Mouse (Mus musculus) hindbrain, embryonic 14.5 days (tissue): ENCODE data around the gene Acot12. TPM values are rescaled to one million over a fixed set of nuclear protein-coding genes. Genes with fewer than 3 reads are reported as not detected.
"Not testable (repeated sequence)": the region's sequence is repeated elsewhere in the genome, so short reads cannot be mapped to it uniquely, and the experiment has no call there.

ENCODE experiments used
- ATAC-seq: fragments of 200-750 bp; cut with Nextera tagmentation; 2 replicates; pipeline ENCODE4 v1.8.0; 2017; ENCODE audit warnings: moderate number of reproducible peaks, mild to moderate bottlenecking, moderate TSS enrichment, moderate library complexity; ENCODE audit not compliant: low FRiP score
- DNase-seq: peaks from one replicate; pipeline ENCODE4 v3.0.0-alpha.2; 2015; ENCODE audit warnings: low spot score
- H3K27ac ChIP-seq: fragments of 300-500 bp; sonication (generic); 2 replicates; pipeline ENCODE4 v1.5.1; 2014; ENCODE audit warnings: mild to moderate bottlenecking, moderate library complexity
- H3K27me3 ChIP-seq: fragments of 300-500 bp; sonication (generic); 2 replicates; pipeline ENCODE4 v1.6.1; 2014; ENCODE audit warnings: mild to moderate bottlenecking, low read length, mixed read lengths; ENCODE audit not compliant: control insufficient read depth, insufficient read depth
- H3K36me3 ChIP-seq: fragments of 300-500 bp; sonication (generic); replicated peaks from 2 replicates; pipeline ENCODE4 v1.6.1; 2014; ENCODE audit not compliant: control insufficient read depth, insufficient read depth
- H3K4me1 ChIP-seq: fragments of 300-500 bp; sonication (generic); replicated peaks from 2 replicates; pipeline ENCODE4 v1.6.1; 2014; ENCODE audit warnings: antibody characterized with exemption, low read length, mixed read lengths; ENCODE audit not compliant: control insufficient read depth, insufficient read depth
- H3K4me2 ChIP-seq: fragments of 300-500 bp; sonication (generic); replicated peaks from 2 replicates; pipeline ENCODE4 v1.6.1; 2014; ENCODE audit warnings: mild to moderate bottlenecking, moderate library complexity
- H3K4me3 ChIP-seq: fragments of 300-500 bp; sonication (generic); replicated peaks from 2 replicates; pipeline ENCODE4 v1.5.1; 2014; ENCODE audit warnings: mild to moderate bottlenecking, low read length
- H3K9ac ChIP-seq: fragments of 300-500 bp; sonication (generic); 2 replicates; pipeline ENCODE4 v1.6.1; 2014
- H3K9me3 ChIP-seq: fragments of 300-500 bp; sonication (generic); 2 replicates; pipeline ENCODE4 v1.6.1; 2016; ENCODE audit warnings: low read length; ENCODE audit not compliant: control insufficient read depth
- WGBS: fragments of 180-500 bp; shearing (Covaris S2); extraction: QIAGEN DNeasy Blood & Tissue Kit; methylation state at CpG from one replicate; pipeline ENCODE4 v1.1.7; 2014; 5-methylcytosine and 5-hydroxymethylcytosine counted together
- polyA plus RNA-seq: library from polyadenylated mRNA; unstranded; fragments of >200 nt; fragmentation: Nextera tagmentation; extraction: Ambion mirVana; gene quantifications from 2 replicates; pipeline ENCODE4 v1.2.1, GENCODE M21; 2014

Gene Acot12
- polyA plus RNA-seq, 1 experiment from 2014 or later: 0.24 TPM

DNA sequence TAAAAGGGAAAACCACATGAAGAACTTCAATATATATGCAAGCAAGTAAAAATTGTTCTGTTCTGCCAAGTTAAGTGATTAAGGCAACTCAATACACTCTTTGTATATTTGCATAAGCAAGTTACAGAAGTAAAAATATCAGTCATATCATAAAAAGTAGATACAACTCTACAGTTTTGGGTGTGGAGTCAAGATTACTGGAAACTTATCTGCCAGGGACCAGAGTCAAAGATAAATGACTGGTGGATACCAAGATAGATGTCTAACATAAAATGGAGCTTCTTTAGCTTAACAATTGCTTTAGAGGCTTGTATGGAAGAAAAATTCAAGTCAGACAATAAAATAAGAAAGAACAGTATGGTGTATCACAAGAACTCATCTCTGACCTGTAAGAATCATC lies 13.4 kb downstream of the Acot12 start:
- Histone ChIP-seq H3K4me2 (no peak overlapping the region), H3K27ac (no peak overlapping the region), H3K4me3 (no peak overlapping the region), H3K9me3 (no peaks in the 10 kb centered on the region), H3K36me3 (no peaks in the 10 kb centered on the region), H3K9ac (no peak overlapping the region), H3K4me1 (no peaks in the 10 kb centered on the region), H3K27me3 (no peaks in the 10 kb centered on the region)
- DNase-seq (no peak), ATAC-seq (no peak)

DNA sequence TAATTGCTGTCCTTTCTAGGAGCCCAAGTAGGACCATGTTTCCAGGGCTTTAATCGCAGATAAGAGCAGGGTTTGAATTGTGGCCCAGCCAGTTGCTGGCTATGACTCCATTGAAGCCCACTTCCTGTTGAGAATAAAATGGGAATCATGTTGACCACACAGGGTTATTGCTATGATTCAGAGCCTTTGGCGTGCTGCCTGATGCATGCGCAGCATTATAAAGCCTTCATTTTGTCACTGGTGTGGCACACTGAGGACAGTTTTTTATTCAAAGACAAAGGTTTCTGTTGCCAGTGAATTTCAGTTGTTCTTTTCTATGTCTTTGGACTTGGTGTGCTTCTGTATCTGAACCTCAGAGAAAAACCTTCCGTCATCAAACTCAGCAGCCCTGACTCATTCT lies 14.9 kb downstream of the Acot12 start:
- H3K4me3 ChIP-seq: no peak overlapping the region
- H3K4me1 ChIP-seq: no peaks in the 10 kb centered on the region
- WGBS: 82% methylated on average over 4 of the region's 4 CpGs
- no peak overlapping the region for H3K9ac ChIP-seq
- ATAC-seq (no peak), DNase-seq (no peak)
- no peaks in the 10 kb centered on the region for H3K9me3 ChIP-seq
- H3K4me2 ChIP-seq: no peak overlapping the region
- no peaks in the 10 kb centered on the region for H3K27me3 ChIP-seq
- H3K27ac ChIP-seq: no peak overlapping the region
- no peaks in the 10 kb centered on the region for H3K36me3 ChIP-seq

DNA sequence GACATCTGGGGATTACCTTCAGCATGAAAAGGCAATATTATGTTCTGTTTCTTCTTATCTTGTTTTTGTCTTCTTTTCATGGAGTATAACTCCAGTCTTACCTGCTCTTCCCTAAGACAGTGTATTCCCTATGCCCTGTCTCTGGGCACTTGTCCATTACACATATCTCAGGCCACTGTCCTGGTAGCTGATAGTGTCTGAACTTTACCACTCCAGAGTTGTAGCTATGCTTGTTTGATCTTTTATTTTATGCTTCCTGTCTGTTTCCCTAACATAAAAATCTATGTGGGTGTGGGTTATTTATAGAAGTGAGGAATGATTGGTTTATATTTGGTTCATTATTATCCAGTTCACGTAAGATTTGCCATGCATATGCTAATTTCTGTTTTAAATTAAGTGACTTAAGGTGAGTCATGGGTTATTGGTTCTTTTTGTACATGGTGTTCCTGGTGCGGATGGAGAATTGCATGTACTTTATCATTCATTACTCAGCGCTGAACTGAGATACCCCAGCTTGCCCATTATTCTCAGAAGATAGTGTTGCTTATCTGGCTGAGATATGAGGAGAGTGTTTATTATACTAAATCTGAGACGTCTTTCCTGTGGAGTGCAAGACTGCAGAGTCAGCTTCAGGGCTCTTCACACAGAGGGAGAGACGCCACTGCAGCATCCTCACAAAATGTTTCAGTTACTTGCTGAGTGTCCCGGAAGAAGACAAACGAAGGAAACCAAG lies 17.2 kb downstream of the Acot12 start:
- no peaks in the 10 kb centered on the region for H3K4me1 ChIP-seq
- no peak for ATAC-seq
- no peak overlapping the region for H3K4me3 ChIP-seq
- H3K9ac ChIP-seq: no peak overlapping the region
- WGBS: 81% methylated on average over 7 of the region's 7 CpGs
- no peaks in the 10 kb centered on the region for H3K9me3 ChIP-seq
- no peak overlapping the region for H3K27ac ChIP-seq
- H3K4me2 ChIP-seq: no peak overlapping the region
- no peaks in the 10 kb centered on the region for H3K36me3 ChIP-seq
- DNase-seq: no peak
- no peaks in the 10 kb centered on the region for H3K27me3 ChIP-seq

DNA sequence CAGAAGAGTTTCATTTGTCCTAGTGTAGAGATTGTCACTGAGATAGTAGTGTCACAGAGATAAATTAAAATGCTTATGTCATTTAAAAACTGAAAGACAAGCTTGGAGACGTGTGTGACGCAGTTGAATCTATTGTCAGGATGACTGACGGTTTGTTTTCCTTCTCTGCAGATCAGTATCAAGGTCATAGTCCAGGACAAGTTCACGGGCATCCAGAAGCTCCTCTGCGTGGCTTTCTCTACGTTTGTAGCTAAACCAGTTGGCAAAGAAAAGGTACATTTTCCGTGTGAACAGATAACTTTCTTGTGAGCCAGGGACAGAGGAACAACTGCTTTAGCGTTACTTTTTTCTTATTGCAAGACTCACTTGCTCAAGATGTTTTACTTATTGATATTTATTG lies 18.5 kb downstream of the Acot12 start:
- Histone ChIP-seq H3K4me1 (no peaks in the 10 kb centered on the region), H3K36me3 (no peaks in the 10 kb centered on the region), H3K9ac (no peak overlapping the region), H3K9me3 (no peaks in the 10 kb centered on the region), H3K27me3 (no peaks in the 10 kb centered on the region), H3K4me3 (no peak overlapping the region), H3K27ac (no peak overlapping the region), H3K4me2 (no peak overlapping the region)
- ATAC-seq (no peak), DNase-seq (no peak)
- 77% methylated on average over 8 of the region's 8 CpGs for WGBS

- H3K9ac ChIP-seq: no peak overlapping the region
- H3K27ac ChIP-seq: no peak overlapping the region
- WGBS: 93% methylated on average over 8 of the region's 8 CpGs
- H3K36me3 ChIP-seq: no peaks in the 10 kb centered on the region
- no peaks in the 10 kb centered on the region for H3K9me3 ChIP-seq
- H3K4me2 ChIP-seq: no peak overlapping the region
- H3K27me3 ChIP-seq: no peaks in the 10 kb centered on the region
- ATAC-seq: no peak
- H3K4me3 ChIP-seq: no peak overlapping the region
- DNase-seq: no peak
- no peaks in the 10 kb centered on the region for H3K4me1 ChIP-seq
Measured at GRCm38 (mm10) chr13:91760302-91761050, 19.2 kb downstream of the Acot12 start.

DNA sequence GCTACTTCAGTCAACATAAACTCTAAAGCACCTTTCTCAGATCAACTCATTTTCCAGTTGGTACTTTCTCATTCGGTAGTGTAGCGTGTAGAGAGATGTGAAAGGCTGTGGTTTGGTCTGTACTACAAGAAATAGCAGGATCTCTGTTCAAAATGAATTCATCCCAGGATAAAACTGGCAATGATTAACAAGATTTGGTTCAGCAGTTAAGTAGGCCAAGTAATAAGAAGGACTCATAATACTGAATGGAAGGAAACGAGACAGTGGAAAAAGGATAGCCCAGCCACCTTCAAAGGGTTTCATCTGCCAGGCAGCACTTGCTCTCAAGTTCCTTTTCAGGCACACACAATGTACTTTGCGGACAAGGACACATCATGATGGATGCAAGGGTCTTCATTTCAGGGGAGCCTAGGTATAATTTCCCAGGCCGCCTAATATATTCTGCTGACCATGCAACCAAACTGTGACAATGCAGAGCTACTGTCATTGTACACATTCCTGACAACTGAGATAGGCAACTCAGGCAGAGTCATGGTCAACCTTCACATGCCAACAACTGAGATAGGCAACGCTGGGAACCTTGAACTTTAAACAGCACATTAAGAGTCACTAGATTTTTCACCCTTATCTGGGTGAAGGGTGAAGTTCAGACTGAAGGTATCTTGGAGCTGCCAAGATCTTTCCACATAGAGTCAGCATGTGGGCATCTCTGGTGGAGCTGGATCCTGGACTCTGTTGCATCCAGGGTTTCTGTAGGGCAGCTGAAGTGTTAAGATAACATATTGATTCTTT lies 20.5 kb downstream of the Acot12 start:
- 95% methylated on average over 6 of the region's 6 CpGs for WGBS
- Histone ChIP-seq H3K27me3 (no peaks in the 10 kb centered on the region), H3K9ac (no peak overlapping the region), H3K9me3 (no peaks in the 10 kb centered on the region), H3K4me3 (no peak overlapping the region), H3K4me2 (no peak overlapping the region), H3K27ac (no peak overlapping the region), H3K4me1 (no peaks in the 10 kb centered on the region), H3K36me3 (no peaks in the 10 kb centered on the region)
- ATAC-seq (no peak), DNase-seq (no peak)

DNA sequence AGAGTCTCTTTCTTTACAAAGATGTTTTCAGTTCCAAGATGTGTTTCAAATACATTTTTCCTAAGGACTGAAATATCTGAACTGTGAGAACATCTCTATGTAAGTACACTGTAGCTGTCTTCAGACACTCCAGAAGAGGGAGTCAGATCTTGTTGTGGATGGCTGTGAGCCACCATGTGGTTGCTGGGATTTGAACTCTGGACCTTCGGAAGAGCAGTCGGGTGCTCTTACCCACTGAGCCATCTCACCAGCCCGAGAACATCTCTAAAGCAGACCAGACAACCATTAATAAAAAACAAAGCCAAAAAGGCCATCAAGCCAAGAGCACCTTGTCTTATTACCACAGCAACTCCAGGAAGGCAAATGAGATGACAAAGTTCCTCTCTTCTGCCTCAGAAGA lies 22.3 kb downstream of the Acot12 start:
- H3K27me3 ChIP-seq, H3K4me2 ChIP-seq, H3K4me3 ChIP-seq, H3K36me3 ChIP-seq, H3K4me1 ChIP-seq, H3K9ac ChIP-seq, H3K27ac ChIP-seq, DNase-seq, H3K9me3 ChIP-seq, ATAC-seq: not testable (repeated sequence)
- WGBS: 93% methylated on average over 3 of the region's 3 CpGs

GRCm38 (mm10) chr13:91765627-91766026 lies 24.3 kb downstream of the Acot12 start:
- Histone ChIP-seq H3K4me2 (no peak overlapping the region), H3K27me3 (no peaks in the 10 kb centered on the region), H3K9ac (no peak overlapping the region), H3K36me3 (no peaks in the 10 kb centered on the region), H3K27ac (no peak overlapping the region), H3K9me3 (no peaks in the 10 kb centered on the region), H3K4me3 (no peak overlapping the region), H3K4me1 (no peaks in the 10 kb centered on the region)
- ATAC-seq: no peak
- no peak for DNase-seq
- WGBS: 95% methylated on average over 4 of the region's 4 CpGs
